In genomic region chr16:75593501-75594183, GRCm38 (mm10) we compare ENCODE assay signal across 8 mouse cellular contexts. TPM values are rescaled to one million over a fixed set of nuclear protein-coding genes. Genes with fewer than 3 reads are reported as not detected.
DNase-seq lines count a peak whose midpoint lies in the region; ATAC-seq and TF ChIP-seq lines count a peak whose summit lies in the region.

No protein-coding gene starts in this region.

- intact Hi-C loops in left cerebral cortex, postnatal 10 days (cut with DNase I): no loop called here

- H3K36me3 ChIP-seq in embryonic facial prominence, embryonic 12.5 days: no peaks in the 10 kb centered on the region
- H3K36me3 ChIP-seq in intestine, postnatal 0 days (ENCODE audit: control insufficient read depth, insufficient read depth): no peaks in the 10 kb centered on the region
- no peaks in the 10 kb centered on the region for H3K36me3 ChIP-seq in neural tube, embryonic 14.5 days (ENCODE audit: control insufficient read depth, insufficient read depth, low read length)

- H3K4me3 ChIP-seq in lung, adult 2 months (replicated peaks; ENCODE audit: extremely low read depth, low read depth, low read length): peak overlapping the region; percentile 89
- peak overlapping the region; percentile 69 for H3K4me3 ChIP-seq in embryonic facial prominence, embryonic 12.5 days
- peak overlapping the region; percentile 68 for H3K4me3 ChIP-seq in intestine, postnatal 0 days (ENCODE audit: low read depth, low read length)
- peak overlapping the region; percentile 71 for H3K4me3 ChIP-seq in neural tube, embryonic 14.5 days (ENCODE audit: low read depth, low read length)

- 11% methylated on average over 15 of the region's 15 CpGs for WGBS in lung, adult 2 months
- 13% methylated on average over 15 of the region's 15 CpGs for WGBS in embryonic facial prominence, embryonic 12.5 days
- WGBS in intestine, postnatal 0 days: 15% methylated on average over 15 of the region's 15 CpGs
- WGBS in neural tube, embryonic 14.5 days: 9% methylated on average over 15 of the region's 15 CpGs

- no peak overlapping the region; the same call in 1 of the 2 replicates for H3K9ac ChIP-seq in embryonic facial prominence, embryonic 12.5 days
- H3K9ac ChIP-seq in intestine, postnatal 0 days (ENCODE audit: low read depth, low read length): no peak overlapping the region
- no peak overlapping the region; the same call in 1 of the 2 replicates for H3K9ac ChIP-seq in neural tube, embryonic 14.5 days (replicated peaks; ENCODE audit: low read depth, low read length)

- H3K27ac ChIP-seq in embryonic facial prominence, embryonic 12.5 days: no peak overlapping the region
- H3K27ac ChIP-seq in intestine, postnatal 0 days (ENCODE audit: low read depth, low read length): no peak overlapping the region
- H3K27ac ChIP-seq in neural tube, embryonic 14.5 days (ENCODE audit: low read depth, low read length): no peak overlapping the region

- TF ChIP-seq CTCF in lung, adult 2 months (IDR thresholded peaks at IDR 0.05; ENCODE audit: insufficient read depth, low read length): no peak
- no peak for TF ChIP-seq CTCF in intestine, postnatal 0 days (IDR thresholded peaks at IDR 0.05; ENCODE audit: low read depth)

- DNase-seq in lung, adult 2 months: no peak
- no peak for DNase-seq in lung, postnatal 36 days
- no peak for DNase-seq in layer of hippocampus, adult 11-12 months (ENCODE audit: low spot score)
- no peak for DNase-seq in left cerebral cortex, postnatal 10 days (ENCODE audit: extremely low spot score in 1 of 2, low spot score in 2 of 2)
- DNase-seq in ovary, postnatal 36 days (ENCODE audit: low spot score): no peak

- no peaks in the 10 kb centered on the region for H3K27me3 ChIP-seq in embryonic facial prominence, embryonic 12.5 days
- H3K27me3 ChIP-seq in intestine, postnatal 0 days (replicated peaks; ENCODE audit: control insufficient read depth, insufficient read depth, low read length): no peaks in the 10 kb centered on the region; the same call in 1 of the 2 replicates
- no peaks in the 10 kb centered on the region for H3K27me3 ChIP-seq in neural tube, embryonic 14.5 days (ENCODE audit: control insufficient read depth, insufficient read depth, low read length)

- H3K4me1 ChIP-seq in lung, adult 2 months (ENCODE audit: control insufficient read depth, insufficient read depth, low read length): no peaks in the 10 kb centered on the region; the same call in 1 of the 2 replicates
- H3K4me1 ChIP-seq in embryonic facial prominence, embryonic 12.5 days: no peaks in the 10 kb centered on the region
- H3K4me1 ChIP-seq in intestine, postnatal 0 days (replicated peaks; ENCODE audit: control insufficient read depth, insufficient read depth, low read length): no peaks in the 10 kb centered on the region
- peaks cover 3% of the 10 kb centered on the region; the same call in 1 of the 2 replicates for H3K4me1 ChIP-seq in neural tube, embryonic 14.5 days (ENCODE audit: control insufficient read depth, insufficient read depth, low read length)

- no peaks in the 10 kb centered on the region for H3K9me3 ChIP-seq in embryonic facial prominence, embryonic 12.5 days
- no peaks in the 10 kb centered on the region for H3K9me3 ChIP-seq in intestine, postnatal 0 days (ENCODE audit: control insufficient read depth)
- H3K9me3 ChIP-seq in neural tube, embryonic 14.5 days (ENCODE audit: control insufficient read depth, low read length): no peaks in the 10 kb centered on the region

- no peak for TF ChIP-seq POLR2A in lung, adult 2 months (IDR thresholded peaks at IDR 0.05; ENCODE audit: borderline replicate concordance, extremely low read depth, low read depth, low read length)

- peak overlapping the region; percentile 87 for H3K4me2 ChIP-seq in embryonic facial prominence, embryonic 12.5 days (replicated peaks)
- peak overlapping the region; percentile 99 for H3K4me2 ChIP-seq in intestine, postnatal 0 days (replicated peaks; ENCODE audit: low read depth)
- H3K4me2 ChIP-seq in neural tube, embryonic 14.5 days (ENCODE audit: low read depth, low read length): peak overlapping the region; percentile 73

- no peak for ATAC-seq in embryonic facial prominence, embryonic 12.5 days (ENCODE audit: insufficient number of reproducible peaks, insufficient read depth, low FRiP score, low TSS enrichment)
- no peak for ATAC-seq in intestine, postnatal 0 days
- no peak; the same call in 1 of the 2 replicates for ATAC-seq in neural tube, embryonic 14.5 days (ENCODE audit: low read depth)

RNA-seq across cellular contexts. Expression of gene Rbm11, which starts 1.0 kb away (rescaled TPM):
- polyA plus RNA-seq in lung, adult 2 months (2012; rRNA removed): 0.10 and 0.15 TPM in 2 replicates
- 0.45 and 0.99 TPM in 2 replicates for polyA plus RNA-seq in embryonic facial prominence, embryonic 12.5 days (2016; fragmentation: Nextera tagmentation; extraction: Ambion mirVana)
- 0.26 and 0.39 TPM in 2 replicates for polyA plus RNA-seq in intestine, postnatal 0 days (2015; fragmentation: Nextera tagmentation; extraction: Ambion mirVana)
- 3.5 and 4.0 TPM in 2 replicates for polyA plus RNA-seq in neural tube, embryonic 14.5 days (2014; fragmentation: Nextera tagmentation; extraction: Ambion mirVana)
- 1 to 10 TPM; 5.6 to 6.5 TPM for total RNA-seq in left cerebral cortex, postnatal 10 days (2021)

RNA-seq across cellular contexts. Expression of gene Lipi, which starts 7.8 kb away (rescaled TPM):
- not detected in 2 replicates for polyA plus RNA-seq in lung, adult 2 months (2012; rRNA removed)
- not detected in 2 replicates for polyA plus RNA-seq in embryonic facial prominence, embryonic 12.5 days (2016; fragmentation: Nextera tagmentation; extraction: Ambion mirVana)
- not detected in 2 replicates for polyA plus RNA-seq in intestine, postnatal 0 days (2015; fragmentation: Nextera tagmentation; extraction: Ambion mirVana)
- not detected in 2 replicates for polyA plus RNA-seq in neural tube, embryonic 14.5 days (2014; fragmentation: Nextera tagmentation; extraction: Ambion mirVana)
- total RNA-seq in left cerebral cortex, postnatal 10 days (2021): not detected
